Mouse (Mus musculus) MEL (cell line): ENCODE data around the gene Dusp13. TPM values are rescaled to one million over a fixed set of nuclear protein-coding genes. Genes with fewer than 3 reads are reported as not detected.

ENCODE experiments used
- DNase-seq: peaks from one replicate; pipeline ENCODE4 v3.0.0; 2011; ENCODE audit warnings: low read depth, low spot score
- H3K27ac ChIP-seq: 2 replicates; pipeline ENCODE4 v1.5.1; 2012; ENCODE audit warnings: low read depth, mild to moderate bottlenecking, control low read depth, low read length, moderate library complexity; ENCODE audit not compliant: control insufficient read depth
- H3K27me3 ChIP-seq, 2 experiments: fragments of 150-350 bp in 1 of 2; sonication (generic) in 1 of 2; 2 replicates each; pipeline ENCODE4 v1.6.1; 2012; ENCODE audit warnings: low read length in 2 of 2, mild to moderate bottlenecking in 2 of 2, improper control_type of control experiment in 1 of 2, moderate library complexity in 1 of 2; ENCODE audit not compliant: insufficient read depth in 2 of 2, control insufficient read depth in 1 of 2
- H3K36me3 ChIP-seq, 2 experiments: 2 replicates each; pipeline ENCODE4 v1.6.1; 2012 to 2014; ENCODE audit warnings: low read length in 2 of 2, improper control_type of control experiment in 1 of 2, inconsistent platforms in 1 of 2, mild to moderate bottlenecking in 1 of 2; ENCODE audit not compliant: insufficient read depth in 2 of 2, control insufficient read depth in 1 of 2
- H3K4me1 ChIP-seq, 2 experiments: fragments of 150-350 bp in 1 of 2; sonication (generic) in 1 of 2; 2 replicates each; pipeline ENCODE4 v1.6.1; 2012; ENCODE audit warnings: low read length in 2 of 2, improper control_type of control experiment in 1 of 2, mild to moderate bottlenecking in 1 of 2; ENCODE audit not compliant: insufficient read depth in 2 of 2, control insufficient read depth in 1 of 2
- H3K4me3 ChIP-seq, 2 experiments: fragments of 150-350 bp in 1 of 2; sonication (generic) in 1 of 2; 2 replicates each; pipeline ENCODE4 v1.5.1; 2012; ENCODE audit warnings: low read depth in 2 of 2, low read length in 2 of 2, mild to moderate bottlenecking in 2 of 2, moderate library complexity in 2 of 2, control low read depth in 1 of 2, improper control_type of control experiment in 1 of 2; ENCODE audit not compliant: control insufficient read depth in 1 of 2, insufficient read depth in 1 of 2
- H3K79me2 ChIP-seq: 2 replicates; pipeline ENCODE4 v1.6.1; 2012; ENCODE audit warnings: mild to moderate bottlenecking, low read length, moderate library complexity; ENCODE audit not compliant: control insufficient read depth, poor library complexity, insufficient read depth
- H3K9ac ChIP-seq: 2 replicates; pipeline ENCODE4 v1.6.1; 2012; ENCODE audit warnings: low read depth, mild to moderate bottlenecking, control low read depth, low read length, moderate library complexity; ENCODE audit not compliant: control insufficient read depth, poor library complexity, severe bottlenecking
- H3K9me3 ChIP-seq: fragments of 150-350 bp; sonication (generic); replicated peaks from 2 replicates; pipeline ENCODE4 v1.6.1; 2012; ENCODE audit warnings: mild to moderate bottlenecking, low read length, improper control_type of control experiment, moderate library complexity; ENCODE audit not compliant: insufficient read depth
- BHLHE40 ChIP-seq: IDR thresholded peaks from 2 replicates; pipeline ENCODE4 v1.6.1; 2012; ENCODE audit warnings: low read depth, mild to moderate bottlenecking, inconsistent platforms, low read length, improper control_type of control experiment, borderline replicate concordance
- CHD2 ChIP-seq: IDR thresholded peaks from 2 replicates; pipeline ENCODE4 v1.6.1; 2011; ENCODE audit warnings: low read length, improper control_type of control experiment
- ELF1 ChIP-seq: IDR thresholded peaks from 2 replicates; pipeline ENCODE4 v1.6.1; 2014; ENCODE audit warnings: low read depth, mild to moderate bottlenecking, inconsistent platforms, low read length, improper control_type of control experiment, moderate library complexity
- ETS1 ChIP-seq: IDR thresholded peaks from 2 replicates; pipeline ENCODE4 v1.6.1; 2012; ENCODE audit warnings: low read depth, mild to moderate bottlenecking, inconsistent platforms, low read length, improper control_type of control experiment, moderate library complexity
- GATA1 ChIP-seq: IDR thresholded peaks from 2 replicates; pipeline ENCODE4 v1.6.1; 2011; ENCODE audit warnings: low read depth, low read length, improper control_type of control experiment
- HCFC1 ChIP-seq: IDR thresholded peaks from 2 replicates; pipeline ENCODE4 v1.6.1; 2012; ENCODE audit warnings: low read depth, mild to moderate bottlenecking, inconsistent platforms, low read length, improper control_type of control experiment, moderate library complexity
- JUND ChIP-seq: IDR thresholded peaks from 2 replicates; pipeline ENCODE4 v1.6.1; 2011; ENCODE audit warnings: low read depth, mild to moderate bottlenecking, improper control_type of control experiment, low read length
- KAT2A ChIP-seq: conservative IDR thresholded peaks from 2 replicates; pipeline ENCODE4 v1.6.1; 2012; ENCODE audit warnings: low read depth, low read length, improper control_type of control experiment, inconsistent platforms
- MAFK ChIP-seq: IDR thresholded peaks from 2 replicates; pipeline ENCODE4 v1.6.1; 2011; ENCODE audit warnings: low read depth, mild to moderate bottlenecking, low read length, improper control_type of control experiment, borderline replicate concordance
- MAZ ChIP-seq: IDR thresholded peaks from 2 replicates; pipeline ENCODE4 v1.6.1; 2012; ENCODE audit warnings: low read depth, mild to moderate bottlenecking, inconsistent platforms, low read length, improper control_type of control experiment
- MEF2A ChIP-seq: IDR thresholded peaks from 2 replicates; pipeline ENCODE4 v1.6.1; 2014; ENCODE audit warnings: low read depth, mild to moderate bottlenecking, inconsistent platforms, low read length, improper control_type of control experiment; ENCODE audit not compliant: poor library complexity, insufficient replicate concordance, severe bottlenecking; ENCODE audit errors: extremely low read depth
- MYB ChIP-seq: IDR thresholded peaks from 2 replicates; pipeline ENCODE4 v1.6.1; 2011; ENCODE audit warnings: mild to moderate bottlenecking, low read depth, low read length, improper control_type of control experiment
- MYC ChIP-seq: IDR thresholded peaks from 2 replicates; pipeline ENCODE4 v1.6.1; 2011; ENCODE audit warnings: low read depth, mild to moderate bottlenecking, low read length, improper control_type of control experiment, moderate library complexity
- NELFE ChIP-seq: IDR thresholded peaks from 2 replicates; pipeline ENCODE4 v1.6.1; 2011; ENCODE audit warnings: low read depth, low read length, improper control_type of control experiment
- POLR2A ChIP-seq, 2 experiments: IDR thresholded peaks; 2 replicates each; pipeline ENCODE4 v1.6.1; 2011 to 2012; ENCODE audit warnings: low read length in 2 of 2, mild to moderate bottlenecking in 2 of 2, control low read depth in 1 of 2, improper control_type of control experiment in 1 of 2, low read depth in 1 of 2, moderate library complexity in 1 of 2; ENCODE audit not compliant: control insufficient read depth in 1 of 2, insufficient read depth in 1 of 2, poor library complexity in 1 of 2
- POLR2AphosphoS5 ChIP-seq: IDR thresholded peaks from 2 replicates; pipeline ENCODE4 v1.6.1; 2012; ENCODE audit warnings: low read depth, borderline replicate concordance, mild to moderate bottlenecking, inconsistent platforms, low read length, moderate library complexity, mixed read lengths
- RAD21 ChIP-seq: IDR thresholded peaks from 2 replicates; pipeline ENCODE4 v1.6.1; 2011; ENCODE audit warnings: mild to moderate bottlenecking, low read depth, low read length, improper control_type of control experiment
- SIN3A ChIP-seq: IDR thresholded peaks from 2 replicates; pipeline ENCODE4 v1.6.1; 2012; ENCODE audit warnings: low read length, improper control_type of control experiment, inconsistent platforms
- TAL1 ChIP-seq: IDR thresholded peaks from 2 replicates; pipeline ENCODE4 v1.6.1; 2012; ENCODE audit warnings: mild to moderate bottlenecking, inconsistent platforms, low read length, moderate library complexity, mixed read lengths
- TBP ChIP-seq: IDR thresholded peaks from 2 replicates; pipeline ENCODE4 v1.8.0; 2011; ENCODE audit warnings: low read depth, low read length, improper control_type of control experiment
- TCF12 ChIP-seq: IDR thresholded peaks from 2 replicates; pipeline ENCODE4 v1.6.1; 2014; ENCODE audit warnings: low read depth, mild to moderate bottlenecking, inconsistent platforms, low read length, improper control_type of control experiment, moderate library complexity
- USF2 ChIP-seq, 2 experiments: IDR thresholded peaks; 2 replicates each; pipeline ENCODE4 v1.6.1; 2011 to 2012; ENCODE audit warnings: improper control_type of control experiment in 2 of 2, low read length in 2 of 2, borderline replicate concordance in 1 of 2, inconsistent platforms in 1 of 2, low read depth in 1 of 2, mild to moderate bottlenecking in 1 of 2; ENCODE audit not compliant: insufficient read depth in 1 of 2
- ZC3H11A ChIP-seq: IDR thresholded peaks from 2 replicates; pipeline ENCODE4 v1.6.1; 2012; ENCODE audit warnings: low read depth, mild to moderate bottlenecking, inconsistent platforms, low read length, improper control_type of control experiment
- ZMIZ1 ChIP-seq: IDR thresholded peaks from 2 replicates; pipeline ENCODE4 v1.6.1; 2012; ENCODE audit warnings: low read depth, mild to moderate bottlenecking, inconsistent platforms, low read length, improper control_type of control experiment, moderate library complexity
- ZNF384 ChIP-seq: IDR thresholded peaks from 2 replicates; pipeline ENCODE4 v1.6.1; 2012; ENCODE audit warnings: low read depth, mild to moderate bottlenecking, inconsistent platforms, low read length, improper control_type of control experiment
- polyA plus RNA-seq, 2 experiments: library from polyadenylated mRNA; stranded (reverse) in 1 of 2; unstranded in 1 of 2; fragments of >175 nt in 1 of 2; fragments of >200 nt in 1 of 2; gene quantifications; 2 replicates each; pipeline versions ENCODE4 v1.2.1 to v1.2.4; 2012; ENCODE audit warnings: low replicate concordance in 2 of 2, low read depth in 1 of 2; ENCODE audit not compliant: insufficient read length in 2 of 2, insufficient read depth in 1 of 2, missing spikeins in 1 of 2
- total RNA-seq: library from RNA; depleted of rRNA; stranded (reverse); fragments of 300-350 nt; gene quantifications from 2 replicates; pipeline ENCODE4 v1.2.3, GENCODE M21; 2012

The Dusp13 gene
- total and polyA plus RNA-seq, 3 experiments, result 0.08 TPM; not detected in 2

GRCm38 (mm10) chr14:21714486-21714885, 36.5 kb downstream of the Dusp13 start, which contains the start of gene Dupd1:
Dupd1 (minus strand) TSS chr14:21714576.
- no peaks in the 10 kb centered on the region for H3K79me2 ChIP-seq
- H3K27me3 ChIP-seq, result peaks cover 9 to 14% of the 10 kb centered on the region in 2 experiments
- H3K27ac ChIP-seq, result no peak within 1 kb of the TSS

GRCm38 (mm10) chr14:21711231-21711630, 39.8 kb downstream of the Dusp13 start:
- no peak overlapping the region for H3K4me3 ChIP-seq

More at GRCm38 (mm10) chr14:21714486-21714885, 36.5 kb downstream of the Dusp13 start, which contains the start of gene Dupd1:
- no peak for DNase-seq
- Histone ChIP-seq H3K4me1 (no peaks in the 10 kb centered on the region), H3K4me3 (no peak within 1 kb of the TSS), H3K9me3 (no peaks in the 10 kb centered on the region), H3K36me3 (no peaks in the 10 kb centered on the region), H3K9ac (no peak within 1 kb of the TSS)
- TF ChIP-seq MAZ (no peak), TBP (no peak), JUND (no peak), TAL1 (no peak), MEF2A (no peak), ZNF384 (no peak), CHD2 (no peak), NELFE (no peak), MYC (no peak), ZMIZ1 (no peak), GATA1 (no peak), MYB (no peak), ELF1 (no peak), POLR2A (IDR thresholded peaks at IDR 0.05; ENCODE audit: control insufficient read depth in 1 of 2, insufficient read depth in 1 of 2, low read depth in 1 of 2, low read length in 2 of 2, poor library complexity in 1 of 2) (no peak), HCFC1 (no peak)

More at GRCm38 (mm10) chr14:21711231-21711630, 39.8 kb downstream of the Dusp13 start:
- no peak overlapping the region for H3K9ac ChIP-seq
- no peaks in the 10 kb centered on the region for H3K9me3 ChIP-seq
- peaks cover 5 to 9% of the 10 kb centered on the region in 2 experiments for H3K27me3 ChIP-seq
- H3K79me2 ChIP-seq, result no peaks in the 10 kb centered on the region
- H3K36me3 ChIP-seq, result peaks cover 0 to 4% of the 10 kb centered on the region in 2 experiments; a peak in 2 of 4 replicates
- peaks cover 0 to 8% of the 10 kb centered on the region in 2 experiments; a peak in 2 of 4 replicates for H3K4me1 ChIP-seq
- TF ChIP-seq ZMIZ1 (no peak), NELFE (no peak), POLR2AphosphoS5 (no peak), TAL1 (no peak), BHLHE40 (no peak), KAT2A (no peak), TCF12 (no peak), USF2 (IDR thresholded peaks at IDR 0.05; ENCODE audit: borderline replicate concordance in 1 of 2, insufficient read depth in 1 of 2, low read depth in 1 of 2, low read length in 2 of 2) (no peak), ZNF384 (no peak), ETS1 (no peak), MAFK (no peak), SIN3A (no peak), RAD21 (no peak), ELF1 (no peak), MEF2A (no peak), JUND (no peak), ZC3H11A (no peak)
- DNase-seq, result no peak
- no peak overlapping the region for H3K27ac ChIP-seq
